Mouse (Mus musculus): Measurements from ENCODE around the gene Brinp3.
A peak's percentile ranks its signal among the peaks of the same experiment; 100 is the strongest.

The Brinp3 gene

DNA sequence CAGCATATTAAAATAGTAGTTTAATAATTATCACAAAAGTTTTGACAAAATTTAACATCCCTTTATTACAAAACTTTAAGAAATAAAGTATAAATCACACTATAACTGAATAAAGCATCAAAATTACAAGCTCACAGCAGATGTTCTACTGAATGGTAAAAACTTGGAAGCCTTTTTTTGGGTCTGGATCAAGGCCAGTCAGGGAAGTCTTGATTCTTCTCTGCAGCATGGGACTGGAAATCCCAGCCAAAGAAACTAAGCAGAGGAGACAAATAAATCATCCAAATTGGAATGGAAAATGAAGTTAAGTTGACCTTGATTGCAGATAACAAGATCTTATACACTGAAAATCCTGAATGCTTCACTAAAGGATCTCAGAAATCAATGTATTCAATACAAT lies 298.3 kb downstream of the Brinp3 start:
- DNase-seq (ENCODE audit: low read depth, low spot score): peak; percentile 51

GRCm38 (mm10) chr1:146799986-146800553 lies 305.5 kb downstream of the Brinp3 start:
- no peak for DNase-seq (ENCODE audit: low read depth, low spot score)

- DNase-seq (ENCODE audit: low read depth, low spot score): no peak
These were observed 307.3 kb downstream of the Brinp3 start for GRCm38 (mm10) chr1:146801821-146802220.

DNA sequence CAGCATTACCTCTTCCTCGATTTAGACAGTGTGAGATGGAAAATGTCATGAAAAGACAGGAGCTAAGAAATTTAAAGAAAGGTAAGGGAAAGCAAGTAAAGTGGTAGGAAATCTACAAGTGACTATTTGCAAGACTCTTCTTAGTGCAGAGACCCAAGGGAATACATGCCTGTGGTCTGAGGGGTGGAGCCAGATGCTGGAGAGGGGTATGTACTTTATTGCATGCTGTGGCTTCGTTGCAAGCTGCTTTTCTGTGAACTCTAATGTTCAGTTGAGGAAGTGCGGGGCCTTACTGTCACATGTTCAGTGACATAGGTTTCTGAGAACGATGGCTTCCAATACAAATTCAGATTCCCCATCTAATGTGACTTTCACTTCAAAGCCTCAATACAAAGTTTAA lies 313.2 kb downstream of the Brinp3 start:
- DNase-seq (ENCODE audit: low read depth, low spot score): peak; percentile 82

GRCm38 (mm10) chr1:146833888-146834287 lies 339.3 kb downstream of the Brinp3 start:
- no peak for DNase-seq (ENCODE audit: low read depth, low spot score)

DNA sequence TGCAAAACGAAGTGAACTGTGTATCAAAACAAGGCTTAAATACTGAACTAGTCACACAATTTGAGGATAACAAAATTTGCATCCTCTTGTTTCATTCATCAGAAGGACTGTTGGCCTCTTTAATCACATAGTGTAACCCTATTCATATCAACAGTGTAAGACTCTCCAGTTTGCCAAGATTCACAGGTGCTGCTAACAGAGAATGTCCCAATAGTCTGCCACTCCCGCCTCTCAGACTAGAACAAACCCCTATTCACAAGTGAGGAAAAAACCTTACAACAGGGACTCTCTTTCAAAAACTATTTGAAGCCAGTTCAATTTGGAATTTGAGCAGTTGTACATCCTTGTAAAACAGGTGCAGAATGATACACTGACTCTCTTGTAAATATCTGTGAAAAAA lies 349.5 kb downstream of the Brinp3 start:
- DNase-seq (ENCODE audit: low read depth, low spot score): no peak

GRCm38 (mm10) chr1:146848892-146849291 lies 354.3 kb downstream of the Brinp3 start:
- no peak for DNase-seq (ENCODE audit: low read depth, low spot score)

DNA sequence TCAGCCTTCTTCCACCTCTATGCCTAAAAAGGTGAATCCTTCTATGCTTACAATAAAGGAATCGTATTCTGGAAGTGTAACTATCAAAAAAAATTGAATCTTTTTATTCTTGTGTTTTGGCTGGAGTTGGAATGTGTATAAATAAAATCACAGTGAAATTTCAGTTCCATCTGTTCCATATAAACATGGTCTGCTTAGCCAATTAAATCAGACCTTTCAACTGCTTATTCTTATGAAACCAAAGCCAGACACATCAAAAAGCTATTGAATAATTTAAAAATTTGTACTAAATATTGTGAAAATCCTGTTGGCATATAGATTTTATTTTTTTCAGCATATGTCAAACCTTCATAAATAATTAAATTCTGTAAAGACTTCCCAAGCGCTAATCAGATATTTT lies 355.6 kb downstream of the Brinp3 start:
- DNase-seq (ENCODE audit: low read depth, low spot score): no peak

DNA sequence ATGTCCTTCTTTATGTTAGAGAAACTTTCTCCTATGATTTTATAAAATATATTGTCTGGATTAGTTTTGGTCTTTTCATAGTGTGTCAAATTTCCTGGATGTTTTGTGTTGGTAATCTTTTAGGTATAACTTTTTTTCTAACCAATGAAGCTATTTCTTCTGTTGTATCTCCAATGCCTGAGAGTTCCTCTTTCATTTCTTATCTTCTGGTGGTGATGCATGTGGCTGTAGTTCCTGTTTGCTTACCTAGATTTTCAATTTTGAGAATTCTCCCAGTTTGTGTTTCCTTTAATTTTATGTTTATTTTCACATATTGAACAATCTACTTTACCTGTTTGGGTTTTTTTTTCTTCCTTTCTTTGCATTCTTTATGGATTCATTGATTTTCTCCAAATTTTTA lies 404.1 kb downstream of the Brinp3 start:
- DNase-seq (ENCODE audit: low read depth, low spot score): no peak

- DNase-seq (ENCODE audit: low read depth, low spot score): no peak
These were observed 407.1 kb downstream of the Brinp3 start for GRCm38 (mm10) chr1:146901691-146902090.

DNA sequence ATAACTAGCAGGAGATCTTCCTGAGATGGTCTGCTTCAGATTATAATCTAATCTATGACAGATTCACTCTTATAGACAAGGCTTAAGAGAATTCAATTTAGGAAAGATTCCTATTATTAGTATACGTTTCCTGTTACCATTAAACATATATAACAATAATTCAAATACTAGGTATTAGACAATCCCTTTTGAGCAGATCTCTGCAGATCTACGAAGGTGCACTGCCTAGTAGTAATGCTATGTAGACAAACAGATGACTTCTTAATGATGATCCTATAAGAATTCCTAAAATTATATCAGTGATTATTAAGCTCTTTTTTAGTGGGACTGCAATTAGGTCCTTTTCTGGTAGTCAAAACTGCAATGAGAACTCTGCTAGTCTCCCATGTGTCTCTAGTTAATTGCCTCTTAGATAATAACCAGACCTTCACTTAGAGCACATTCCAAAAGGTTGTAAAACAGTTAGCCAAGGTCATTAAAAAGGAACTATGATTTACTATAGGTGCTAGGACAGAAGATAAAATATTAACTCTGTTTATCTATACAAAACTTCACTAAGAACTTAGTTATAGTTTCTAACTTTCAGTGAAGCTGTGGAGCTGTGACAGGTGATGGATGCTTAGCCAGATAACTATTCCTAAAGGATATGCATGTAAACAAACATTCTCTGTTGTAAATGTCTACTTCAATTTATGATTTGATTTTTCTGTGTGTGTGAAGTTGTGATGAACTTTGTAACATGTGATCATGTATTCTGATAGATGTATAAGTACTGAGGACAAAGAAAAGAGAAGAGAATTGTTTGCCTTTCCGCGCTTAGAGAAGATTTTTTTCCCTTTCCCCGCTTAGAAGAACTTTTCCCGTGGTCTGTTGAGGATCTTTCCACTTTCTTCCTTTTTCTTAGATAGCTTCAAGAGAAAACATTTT lies 445.2 kb downstream of the Brinp3 start:
- no peak for DNase-seq (ENCODE audit: low read depth, low spot score)

Measured in 3T3-L1 (cell line).